Mouse (Mus musculus) liver, adult 2 months (tissue): Measurements from ENCODE around the gene Mutyh.

Source experiments
- CTCF ChIP-seq: fragments of 200-500 bp; IDR thresholded peaks from 2 replicates; pipeline ENCODE4 v1.5.1; 2011; ENCODE audit warnings: low read depth, low read length, control low read depth
- POLR2A ChIP-seq: fragments of 200-500 bp; IDR thresholded peaks from 2 replicates; pipeline ENCODE4 v1.6.1; 2011; ENCODE audit warnings: low read length, control low read depth; ENCODE audit not compliant: insufficient read depth; ENCODE audit errors: extremely low read depth

GRCm38 (mm10) chr4:116777079-116777478 lies 30.4 kb upstream of the Mutyh start:
- TF ChIP-seq CTCF = no peak
- no peak for TF ChIP-seq POLR2A
